ENCODE assay signal across 30 mouse cellular contexts in the genomic region with DNA sequence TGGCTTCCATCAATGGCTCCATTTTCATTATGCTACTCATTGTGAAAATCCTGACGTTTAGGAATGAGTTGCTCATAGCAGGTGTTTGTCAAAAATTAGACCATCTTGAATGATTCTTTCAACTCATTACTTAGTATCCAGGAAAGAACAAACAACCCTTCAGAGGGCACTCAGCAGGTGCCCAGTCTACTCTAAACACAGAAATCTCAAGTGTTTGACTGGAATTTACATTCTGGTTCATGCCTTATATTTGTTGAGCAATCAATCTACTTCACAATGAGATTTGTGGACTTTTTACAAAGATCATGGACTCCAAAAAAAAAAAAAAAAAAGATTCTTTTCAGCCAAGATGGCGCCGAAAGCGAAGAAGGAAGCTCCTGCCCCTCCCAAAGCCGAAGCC.
"Had no signal": no experiment of that assay in that cellular context is flagged by ENCODE, and none has a peak within 500 bp of the region (broad histone marks: within the 10 kb centered on the region; RNA-seq: fewer than 3 reads in every experiment).

No protein-coding gene starts in this region.

- H3K36me3 ChIP-seq: limb, embryonic 10.5 days; limb, embryonic 12.5 days; limb, embryonic 13.5 days; limb, embryonic 15.5 days; liver, embryonic 12.5 days; liver, embryonic 13.5 days; liver, embryonic 15.5 days; lung, embryonic 15.5 days; midbrain, embryonic 10.5 days; midbrain, embryonic 12.5 days; midbrain, embryonic 13.5 days; midbrain, embryonic 15.5 days; neural tube, embryonic 12.5 days had no signal

- H3K27me3 ChIP-seq: limb, embryonic 12.5 days; limb, embryonic 13.5 days; limb, embryonic 15.5 days; liver, embryonic 12.5 days; liver, embryonic 13.5 days; liver, embryonic 15.5 days; lung, embryonic 15.5 days; megakaryocyte, embryonic 14.5 days; midbrain, embryonic 12.5 days; midbrain, embryonic 13.5 days; midbrain, embryonic 15.5 days; neural tube, embryonic 12.5 days had no signal

- H3K9me3 ChIP-seq: limb, embryonic 10.5 days; limb, embryonic 12.5 days; limb, embryonic 13.5 days; limb, embryonic 15.5 days; liver, embryonic 12.5 days; liver, embryonic 13.5 days; liver, embryonic 15.5 days; lung, embryonic 15.5 days; midbrain, embryonic 10.5 days; midbrain, embryonic 12.5 days; midbrain, embryonic 13.5 days; midbrain, embryonic 15.5 days; neural tube, embryonic 12.5 days had no signal

- DNase-seq: left cerebral cortex, postnatal 4 days; liver; liver, embryonic 13.5 days; liver, postnatal 0 days; lung, embryonic 14.5 days; lung, postnatal 10 days; lung, postnatal 14 days; lung, postnatal 36 days; lung, postnatal 4 days; midbrain, embryonic 14.5 days had no signal

- H3K4me1 ChIP-seq: limb, embryonic 10.5 days; limb, embryonic 12.5 days; liver, embryonic 12.5 days; liver, embryonic 13.5 days; liver, embryonic 15.5 days; megakaryocyte, embryonic 14.5 days; midbrain, embryonic 10.5 days; midbrain, embryonic 12.5 days; midbrain, embryonic 13.5 days; midbrain, embryonic 15.5 days; neural tube, embryonic 12.5 days had no signal

- H3K4me2 ChIP-seq: limb, embryonic 12.5 days; limb, embryonic 13.5 days; limb, embryonic 15.5 days; liver, embryonic 11.5 days; liver, embryonic 12.5 days; liver, embryonic 13.5 days; liver, embryonic 15.5 days; lung, embryonic 14.5 days; lung, embryonic 15.5 days; midbrain, embryonic 11.5 days; midbrain, embryonic 12.5 days; midbrain, embryonic 13.5 days; midbrain, embryonic 15.5 days; neural tube, embryonic 12.5 days had no signal

- H3K9ac ChIP-seq: limb, embryonic 12.5 days; limb, embryonic 13.5 days; limb, embryonic 15.5 days; liver, embryonic 12.5 days; liver, embryonic 13.5 days; liver, embryonic 14.5 days; liver, embryonic 15.5 days; liver, postnatal 0 days; lung, embryonic 14.5 days; lung, embryonic 15.5 days; midbrain, embryonic 12.5 days; midbrain, embryonic 13.5 days; midbrain, embryonic 15.5 days; neural tube, embryonic 12.5 days had no signal

- H3K27ac ChIP-seq: left cerebral cortex, adult 2 months; limb, embryonic 10.5 days; limb, embryonic 12.5 days; limb, embryonic 13.5 days; limb, embryonic 15.5 days; liver, embryonic 12.5 days; liver, embryonic 13.5 days; liver, embryonic 14.5 days; liver, embryonic 15.5 days; lung, embryonic 15.5 days; macrophage; midbrain, embryonic 10.5 days; midbrain, embryonic 12.5 days; midbrain, embryonic 13.5 days; midbrain, embryonic 15.5 days; neural tube, embryonic 12.5 days had no signal

- H3K4me3 ChIP-seq: left cerebral cortex, adult 2 months; limb, embryonic 10.5 days; limb, embryonic 12.5 days; limb, embryonic 13.5 days; limb, embryonic 15.5 days; liver, embryonic 12.5 days; liver, embryonic 13.5 days; liver, embryonic 15.5 days; lung, embryonic 15.5 days; megakaryocyte, embryonic 14.5 days; midbrain, embryonic 10.5 days; midbrain, embryonic 12.5 days; midbrain, embryonic 13.5 days; midbrain, embryonic 15.5 days; myocyte; neural tube, embryonic 12.5 days had no signal

- ATAC-seq: liver, embryonic 12.5 days; liver, postnatal 0 days; midbrain, embryonic 13.5 days; midbrain, embryonic 15.5 days; midbrain, embryonic 16.5 days had no signal
